Mouse (Mus musculus) midbrain, postnatal 0 days (tissue): ENCODE data around the gene Cacna2d4. TPM values are rescaled to one million over a fixed set of nuclear protein-coding genes. Genes with fewer than 3 reads are reported as not detected.

Experiments
- ATAC-seq: fragments of 200-750 bp; cut with Nextera tagmentation; 2 replicates; pipeline ENCODE4 v1.8.0; 2017; ENCODE audit warnings: moderate number of reproducible peaks, mild to moderate bottlenecking, moderate TSS enrichment, moderate library complexity; ENCODE audit not compliant: low FRiP score
- DNase-seq: peaks from one replicate; pipeline ENCODE4 v3.0.0-alpha.2; 2015; ENCODE audit warnings: low spot score
- H3K27ac ChIP-seq: fragments of 300-500 bp; sonication (generic); 2 replicates; pipeline ENCODE4 v1.5.1; 2014; ENCODE audit warnings: low read depth, mild to moderate bottlenecking, low read length, mixed read lengths
- H3K27me3 ChIP-seq: fragments of 300-500 bp; sonication (generic); 2 replicates; pipeline ENCODE4 v1.6.1; 2014; ENCODE audit warnings: low read length, control low read depth, mixed read lengths; ENCODE audit not compliant: insufficient read depth
- H3K36me3 ChIP-seq: fragments of 300-500 bp; sonication (generic); 2 replicates; pipeline ENCODE4 v1.6.1; 2014; ENCODE audit warnings: low read length, control low read depth, mixed read lengths; ENCODE audit not compliant: insufficient read depth
- H3K4me1 ChIP-seq: fragments of 300-500 bp; sonication (generic); 2 replicates; pipeline ENCODE4 v1.6.1; 2014; ENCODE audit warnings: mild to moderate bottlenecking, control low read depth, antibody characterized with exemption, low read length, mixed read lengths; ENCODE audit not compliant: insufficient read depth
- H3K4me2 ChIP-seq: fragments of 300-500 bp; sonication (generic); 2 replicates; pipeline ENCODE4 v1.6.1; 2014; ENCODE audit warnings: low read depth, mild to moderate bottlenecking, low read length, mixed read lengths; ENCODE audit not compliant: poor library complexity, severe bottlenecking
- H3K4me3 ChIP-seq: fragments of 300-500 bp; sonication (generic); 2 replicates; pipeline ENCODE4 v1.5.1; 2014; ENCODE audit warnings: low read depth, mild to moderate bottlenecking, low read length, moderate library complexity
- H3K9ac ChIP-seq: fragments of 300-500 bp; sonication (generic); replicated peaks from 2 replicates; pipeline ENCODE4 v1.6.1; 2014; ENCODE audit warnings: mild to moderate bottlenecking, low read length, moderate library complexity, mixed read lengths; ENCODE audit not compliant: poor library complexity, severe bottlenecking
- H3K9me3 ChIP-seq: fragments of 300-500 bp; sonication (generic); 2 replicates; pipeline ENCODE4 v1.6.1; 2016; ENCODE audit warnings: low read length, control low read depth
- CTCF ChIP-seq: IDR thresholded peaks from 2 replicates; pipeline ENCODE4 v1.5.1; 2016; ENCODE audit warnings: antibody characterized with exemption, mild to moderate bottlenecking
- WGBS: fragments of 180-500 bp; shearing (Covaris S2); extraction: QIAGEN DNeasy Blood & Tissue Kit; methylation state at CpG from one replicate; pipeline ENCODE4 v1.1.7; 2014; 5-methylcytosine and 5-hydroxymethylcytosine counted together
- polyA plus RNA-seq: library from polyadenylated mRNA; unstranded; fragments of >200 nt; fragmentation: Nextera tagmentation; extraction: Ambion mirVana; gene quantifications from 2 replicates; pipeline ENCODE4 v1.2.1, GENCODE M21; 2015
- total RNA-seq: library from RNA; depleted of rRNA; stranded (reverse); fragments of >200 nt; gene quantifications from 2 replicates; pipeline ENCODE4 v1.2.3, GENCODE M21; 2014

The Cacna2d4 gene
- total and polyA plus RNA-seq, 2 experiments from 2014 or later, result 0.74 to 0.77 TPM

DNA sequence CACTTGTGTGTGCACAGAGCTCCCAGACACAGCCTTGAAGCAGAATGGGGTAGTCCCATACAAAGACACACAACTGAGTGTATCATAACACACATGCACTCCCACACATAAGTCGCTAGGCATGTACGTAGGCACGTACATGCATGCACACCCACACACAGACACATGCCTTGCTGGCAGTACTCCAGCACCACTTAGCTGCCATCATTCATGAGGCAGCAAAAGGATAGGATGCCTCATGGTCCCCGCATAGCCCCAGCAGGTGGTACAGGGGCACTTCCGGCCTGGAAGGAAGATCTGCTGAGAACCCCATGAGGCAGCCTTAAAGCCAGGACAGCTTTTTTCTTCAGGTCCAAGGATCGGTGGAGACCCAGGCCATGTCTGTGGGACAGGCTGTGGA lies 89.7 kb downstream of the Cacna2d4 start:
- TF ChIP-seq CTCF, result no peak
- no peak overlapping the region for H3K4me2 ChIP-seq
- ATAC-seq, result no peak
- no peak overlapping the region; the same call in 1 of the 2 replicates for H3K9ac ChIP-seq
- H3K4me3 ChIP-seq, result no peak overlapping the region
- peaks cover 25% of the 10 kb centered on the region for H3K36me3 ChIP-seq
- H3K4me1 ChIP-seq, result peaks cover 20% of the 10 kb centered on the region
- no peaks in the 10 kb centered on the region for H3K9me3 ChIP-seq
- H3K27me3 ChIP-seq, result no peaks in the 10 kb centered on the region
- DNase-seq, result no peak
- H3K27ac ChIP-seq, result no peak overlapping the region
- 72% methylated on average over 6 of the region's 6 CpGs for WGBS

- Histone ChIP-seq H3K4me2 (no peak overlapping the region), H3K27ac (no peak overlapping the region), H3K4me1 (peaks cover 26% of the 10 kb centered on the region), H3K9me3 (no peaks in the 10 kb centered on the region), H3K27me3 (no peaks in the 10 kb centered on the region), H3K9ac (no peak overlapping the region; the same call in 1 of the 2 replicates), H3K36me3 (peaks cover 20% of the 10 kb centered on the region), H3K4me3 (no peak overlapping the region)
- WGBS, result 44% methylated on average over 7 of the region's 7 CpGs
- no peak for TF ChIP-seq CTCF
- ATAC-seq, result no peak
- no peak for DNase-seq
Measured at GRCm38 (mm10) chr6:119326541-119326940, 90.2 kb downstream of the Cacna2d4 start.

GRCm38 (mm10) chr6:119328521-119329115 lies 92.3 kb downstream of the Cacna2d4 start:
- peak overlapping the region; percentile 78 for H3K4me2 ChIP-seq
- peak overlapping the region; percentile 85 for H3K27ac ChIP-seq
- H3K27me3 ChIP-seq, result no peaks in the 10 kb centered on the region
- TF ChIP-seq CTCF, result no peak
- no peak for ATAC-seq
- peak; percentile 64 for DNase-seq
- H3K9me3 ChIP-seq, result no peaks in the 10 kb centered on the region
- 7% methylated on average over 10 of the region's 11 CpGs for WGBS
- H3K4me3 ChIP-seq, result peak overlapping the region; percentile 66
- H3K36me3 ChIP-seq, result 0 out of 2 replicates have a peak, but pooled peaks cover 3% of the 10 kb centered on the region
- peak overlapping the region; percentile 77 for H3K9ac ChIP-seq
- peaks cover 26% of the 10 kb centered on the region for H3K4me1 ChIP-seq

DNA sequence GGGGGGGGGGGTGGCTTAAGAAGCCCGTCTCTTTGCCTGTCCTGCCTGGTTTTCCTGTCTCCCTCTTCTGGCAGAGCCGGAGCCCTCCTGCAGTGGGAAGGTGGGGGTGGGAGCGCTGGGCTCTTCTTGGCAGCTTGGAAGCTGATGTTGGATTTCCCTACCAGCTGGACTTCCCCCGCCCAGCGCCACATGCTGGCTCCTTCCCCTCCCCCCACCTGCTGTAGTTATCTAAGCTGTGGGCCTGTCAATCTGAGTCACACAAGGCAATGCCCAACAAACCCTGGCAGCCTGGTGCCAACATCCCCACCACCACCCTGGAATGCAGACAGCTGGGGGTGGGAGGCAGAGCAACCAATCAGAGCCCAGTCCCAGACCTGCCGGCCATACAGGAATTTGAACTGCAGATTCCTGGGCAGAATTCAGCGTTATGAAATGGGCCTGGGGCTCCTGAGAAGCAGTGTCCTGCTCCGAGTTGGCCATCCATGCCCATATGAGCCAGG lies 92.9 kb downstream of the Cacna2d4 start:
- ATAC-seq (peak; percentile 91), DNase-seq (peak; percentile 94)
- H3K4me1 ChIP-seq, result peaks cover 26% of the 10 kb centered on the region
- H3K4me2 ChIP-seq, result peak overlapping the region; percentile 78
- H3K27ac ChIP-seq, result peak overlapping the region; percentile 85
- peak overlapping the region; percentile 77 for H3K9ac ChIP-seq
- 0% methylated on average over 8 of the region's 8 CpGs for WGBS
- peak overlapping the region; percentile 66 for H3K4me3 ChIP-seq
- TF ChIP-seq CTCF, result peak; percentile 63
- no peaks in the 10 kb centered on the region for H3K9me3 ChIP-seq
- 0 out of 2 replicates have a peak, but pooled peaks cover 3% of the 10 kb centered on the region for H3K36me3 ChIP-seq
- no peaks in the 10 kb centered on the region for H3K27me3 ChIP-seq

DNA sequence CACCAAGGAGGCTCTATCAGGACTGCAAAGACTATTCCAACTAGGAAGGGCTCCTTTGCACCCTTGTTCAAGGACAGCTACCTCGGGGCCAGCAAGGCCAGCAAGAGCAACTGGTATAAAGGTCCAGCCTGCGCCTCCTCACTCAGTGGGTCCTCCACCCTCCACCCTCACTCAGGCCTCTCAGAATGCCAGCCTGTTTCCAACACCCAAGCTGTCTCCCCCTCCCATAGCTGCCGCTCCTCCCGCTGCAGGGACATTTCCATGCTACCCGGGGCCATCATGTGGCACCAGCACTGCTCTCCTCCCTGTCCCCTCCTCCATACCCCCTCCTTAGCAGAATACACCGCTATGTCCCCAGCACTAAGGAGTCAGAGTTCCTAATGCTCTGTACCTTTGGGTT lies 93.6 kb downstream of the Cacna2d4 start:
- Histone ChIP-seq H3K27me3 (no peaks in the 10 kb centered on the region), H3K4me2 (peak overlapping the region; percentile 78), H3K36me3 (0 out of 2 replicates have a peak, but pooled peaks cover 3% of the 10 kb centered on the region), H3K9me3 (no peaks in the 10 kb centered on the region), H3K4me1 (peaks cover 26% of the 10 kb centered on the region), H3K27ac (peak overlapping the region; percentile 85), H3K4me3 (peak overlapping the region; percentile 66), H3K9ac (peak overlapping the region; percentile 77)
- no peak for TF ChIP-seq CTCF
- DNase-seq (no peak), ATAC-seq (peak; percentile 31; the same call in 1 of the 2 replicates)
- 13% methylated on average over 6 of the region's 6 CpGs for WGBS

DNA sequence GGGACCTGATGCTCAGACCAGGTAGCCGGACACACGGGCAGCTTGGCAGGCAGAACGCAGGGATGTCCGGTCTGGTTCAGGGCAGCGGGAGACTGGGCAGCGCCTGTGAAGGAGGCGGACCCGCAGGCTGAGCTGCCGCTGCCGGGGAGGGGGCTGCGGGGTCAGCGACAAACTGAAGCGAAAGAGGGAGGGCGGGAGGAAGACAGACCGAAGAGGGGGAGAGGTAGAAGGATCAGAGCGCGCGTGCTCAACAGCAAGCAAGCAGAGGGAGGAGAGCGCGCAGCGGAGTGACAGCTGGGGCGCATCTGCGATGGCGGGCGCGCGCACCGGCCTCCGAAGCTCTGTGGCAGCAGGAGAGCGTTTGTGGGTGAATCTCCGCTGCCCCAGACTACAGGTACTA lies 94.2 kb downstream of the Cacna2d4 start, which contains the start of gene Lrtm2:
Lrtm2 (minus strand) TSS at position 261 of the 400 bp plus-strand sequence.
- peaks cover 26% of the 10 kb centered on the region for H3K4me1 ChIP-seq

More for the DNA sequence above, 94.2 kb downstream of the Cacna2d4 start, which contains the start of gene Lrtm2:
- Histone ChIP-seq H3K36me3 (no peaks in the 10 kb centered on the region), H3K27me3 (no peaks in the 10 kb centered on the region), H3K9ac (peak within 1 kb of the TSS; percentile 77), H3K4me2 (peak within 1 kb of the TSS; percentile 78), H3K27ac (peak within 1 kb of the TSS; percentile 85), H3K4me3 (peak within 1 kb of the TSS; percentile 66), H3K9me3 (no peaks in the 10 kb centered on the region)
- under 1% methylated on average over 30 of the region's 31 CpGs for WGBS
- no peak for TF ChIP-seq CTCF
- ATAC-seq (peak; percentile 48; the same call in 1 of the 2 replicates), DNase-seq (peak; percentile 81)
